Mouse (Mus musculus) right cerebral cortex, postnatal 14 days (tissue): ENCODE data around the gene Slc9a2.
A peak's percentile ranks its signal among the peaks of the same experiment; 100 is the strongest.
"Not testable (repeated sequence)": the region's sequence is repeated elsewhere in the genome, so short reads cannot be mapped to it uniquely, and the experiment has no call there.

Experiments used
- DNase-seq: peaks from one replicate; pipeline ENCODE4 v3.0.0; 2022

The Slc9a2 gene

DNA sequence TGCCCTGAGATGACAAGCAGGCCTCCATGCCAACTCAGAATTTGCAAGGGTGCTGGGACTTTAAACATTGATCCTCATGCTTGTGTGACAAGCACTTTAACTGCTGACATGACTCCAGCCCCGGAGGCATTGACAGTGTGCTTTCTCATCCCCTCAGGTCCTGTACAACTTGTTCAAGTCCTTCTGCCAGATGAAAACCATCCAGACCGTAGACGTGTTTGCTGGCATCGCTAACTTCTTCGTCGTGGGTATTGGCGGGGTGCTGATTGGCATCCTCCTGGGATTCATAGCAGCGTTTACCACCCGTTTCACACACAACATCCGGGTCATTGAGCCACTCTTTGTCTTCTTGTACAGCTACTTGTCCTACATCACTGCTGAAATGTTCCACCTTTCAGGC lies 45.7 kb downstream of the Slc9a2 start:
- no peak for DNase-seq

DNA sequence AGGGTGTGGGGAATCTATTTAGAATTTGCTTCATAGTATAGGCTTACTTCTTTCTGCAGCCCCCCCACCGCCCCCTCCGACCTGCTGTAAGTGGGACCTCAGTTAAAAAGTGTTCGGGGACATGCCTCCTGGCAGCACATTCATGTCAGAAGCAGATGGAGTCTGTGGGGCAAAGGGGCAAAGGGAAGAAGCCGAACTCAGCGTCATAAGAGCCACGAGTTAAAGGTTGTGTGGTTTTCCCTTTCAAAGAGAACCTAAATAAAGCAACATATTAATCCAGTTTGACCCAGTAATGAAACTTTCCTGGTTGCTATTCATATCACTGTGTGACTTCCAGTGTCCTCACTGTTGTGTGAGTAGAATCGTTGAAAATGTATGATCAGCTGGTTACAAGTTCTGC lies 47.0 kb downstream of the Slc9a2 start:
- no peak for DNase-seq

DNA sequence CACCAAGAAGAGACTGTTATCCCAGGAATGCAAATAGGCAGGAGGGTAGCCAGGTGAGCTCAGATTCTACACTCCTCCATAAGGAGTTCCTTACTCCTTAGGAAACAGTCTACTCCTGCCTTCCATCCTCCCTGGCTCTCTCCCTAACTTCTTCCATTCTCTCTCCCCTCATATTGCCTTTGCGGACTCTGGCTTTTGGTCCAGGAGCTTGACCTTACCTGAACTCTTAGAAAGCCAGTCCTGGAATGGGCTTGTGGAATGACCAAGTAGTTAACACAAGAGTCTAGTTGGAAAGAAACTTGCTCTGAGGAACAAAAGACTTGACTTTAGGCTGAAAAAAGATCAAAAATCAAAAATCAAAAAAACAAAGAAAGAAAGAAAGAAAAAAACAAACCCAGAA lies 48.3 kb downstream of the Slc9a2 start:
- no peak for DNase-seq

DNA sequence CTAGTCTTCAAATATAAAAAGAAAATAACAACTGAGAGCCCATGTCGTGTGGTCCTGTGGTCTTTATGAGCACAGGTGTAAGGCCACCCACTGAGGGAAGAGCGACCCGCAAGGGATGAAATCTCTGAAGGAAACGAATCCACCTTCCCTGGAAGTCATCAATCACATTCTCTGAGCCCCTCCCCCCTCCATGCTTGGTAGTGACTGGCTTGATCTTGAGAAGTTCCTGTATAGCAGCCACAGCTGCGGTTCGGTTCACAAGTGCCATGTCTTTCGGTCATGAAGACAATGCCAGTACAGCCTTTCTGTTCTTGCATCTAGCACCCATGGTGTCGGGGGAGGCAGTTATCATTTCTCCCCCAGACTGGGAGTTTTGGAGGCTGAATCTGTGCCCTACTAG lies 57.3 kb downstream of the Slc9a2 start:
- no peak for DNase-seq

DNA sequence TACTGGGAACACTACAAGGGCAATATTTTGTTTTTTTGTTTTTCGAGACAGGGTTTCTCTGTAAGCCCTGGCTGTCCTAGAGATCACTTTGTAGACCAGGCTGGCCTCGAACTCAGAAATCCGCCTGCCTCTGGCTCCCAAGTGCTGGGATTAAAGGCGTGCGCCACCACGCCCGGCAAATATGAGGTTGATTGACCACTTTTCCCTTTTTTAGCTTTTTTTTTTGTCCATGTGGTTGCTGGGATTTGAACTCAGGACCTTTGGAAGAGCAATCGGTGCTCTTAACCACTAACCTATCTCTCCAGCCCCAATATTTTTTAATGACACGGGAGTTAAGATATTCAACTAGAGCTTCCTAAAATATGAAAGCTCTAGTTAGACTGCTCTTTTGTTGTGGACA lies 57.9 kb downstream of the Slc9a2 start:
- DNase-seq: not testable (repeated sequence)

DNA sequence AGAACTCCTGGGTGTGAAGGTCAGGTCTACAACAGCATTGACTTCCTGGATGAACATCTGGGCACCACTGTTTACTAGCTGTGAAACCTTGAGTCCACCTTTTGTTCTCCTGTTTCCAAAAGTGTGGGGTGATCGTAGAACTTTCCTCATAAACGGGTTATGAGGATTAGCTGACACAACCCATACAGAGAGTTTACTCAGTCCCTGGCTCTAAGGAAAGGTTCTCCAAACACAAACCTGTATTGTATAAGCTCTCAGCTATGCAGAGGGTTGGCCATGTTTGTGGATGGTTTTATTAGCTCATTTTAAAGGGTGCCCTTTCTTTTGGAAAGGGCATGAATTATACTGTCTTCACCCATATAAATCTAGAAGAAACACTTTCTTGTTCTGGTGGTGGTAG lies 60.4 kb downstream of the Slc9a2 start:
- DNase-seq: no peak

DNA sequence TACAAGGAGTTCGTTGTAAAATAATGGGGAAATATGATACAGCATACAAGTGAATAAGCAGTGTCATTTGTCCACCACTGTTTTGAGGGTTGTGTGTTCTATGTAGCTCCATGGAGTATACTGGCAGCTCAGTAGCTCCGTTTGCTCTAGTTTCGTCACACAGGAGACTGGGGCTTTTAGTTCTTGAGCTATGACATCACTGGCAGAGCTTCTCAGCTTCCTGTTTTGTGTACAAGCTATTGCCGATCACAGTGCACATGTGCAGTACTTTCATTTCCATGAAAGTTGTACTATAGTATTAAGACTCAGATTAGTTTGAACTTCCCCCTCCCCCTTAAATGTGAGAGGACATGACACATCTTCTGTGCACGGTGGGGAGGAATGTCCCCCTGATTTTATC lies 65.7 kb downstream of the Slc9a2 start:
- no peak for DNase-seq

DNA sequence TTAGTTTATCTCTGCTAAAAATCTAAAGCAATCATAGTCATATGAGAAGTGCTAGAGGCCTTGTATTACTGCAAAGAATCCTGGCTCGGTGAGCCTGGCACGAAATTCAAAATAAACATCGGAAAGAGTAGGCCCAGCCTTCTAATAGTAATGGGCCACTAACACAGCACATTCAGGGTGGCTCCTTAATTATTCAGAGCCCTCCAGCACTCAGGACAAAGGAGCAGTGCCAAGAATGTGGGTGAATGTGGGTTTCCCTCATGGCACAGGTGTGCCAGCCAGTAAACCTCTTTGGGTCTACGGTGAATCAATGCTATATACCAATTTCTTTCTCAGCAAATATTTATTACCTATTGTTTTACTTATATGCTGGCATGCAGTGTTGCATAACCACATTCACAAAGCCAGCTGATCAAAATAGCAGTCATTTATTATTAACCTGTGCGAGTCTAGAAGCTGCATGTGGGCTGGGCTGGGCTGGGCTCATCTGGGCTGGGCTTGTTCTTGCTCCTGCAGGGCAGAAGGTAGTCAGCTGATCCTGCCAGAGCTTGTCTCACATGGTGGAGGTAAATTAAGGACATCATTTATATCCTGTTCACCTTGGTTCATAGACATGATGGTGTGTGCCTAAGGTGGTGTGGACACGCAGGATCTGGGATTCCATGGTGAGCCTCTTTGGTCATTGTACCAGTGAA lies 79.5 kb downstream of the Slc9a2 start:
- no peak for DNase-seq

DNA sequence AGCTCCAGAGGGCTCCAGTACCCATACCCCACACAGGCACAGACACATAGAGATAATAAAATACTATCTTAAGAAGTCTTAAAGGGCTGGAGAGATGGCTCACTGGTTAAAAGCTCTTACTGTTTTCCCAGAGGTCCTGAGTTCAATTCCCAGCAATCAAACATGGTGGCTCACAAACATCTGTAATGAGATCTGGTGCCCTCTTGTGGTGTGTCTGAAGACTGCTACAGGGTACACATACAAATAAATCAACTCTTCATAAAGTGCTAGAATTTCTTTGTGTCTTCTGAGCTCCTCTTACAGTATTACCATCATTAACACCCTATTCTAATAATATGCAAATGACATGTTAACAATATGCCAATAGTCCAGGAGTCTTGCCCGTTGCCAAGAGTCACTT lies 83.7 kb downstream of the Slc9a2 start:
- DNase-seq: no peak

DNA sequence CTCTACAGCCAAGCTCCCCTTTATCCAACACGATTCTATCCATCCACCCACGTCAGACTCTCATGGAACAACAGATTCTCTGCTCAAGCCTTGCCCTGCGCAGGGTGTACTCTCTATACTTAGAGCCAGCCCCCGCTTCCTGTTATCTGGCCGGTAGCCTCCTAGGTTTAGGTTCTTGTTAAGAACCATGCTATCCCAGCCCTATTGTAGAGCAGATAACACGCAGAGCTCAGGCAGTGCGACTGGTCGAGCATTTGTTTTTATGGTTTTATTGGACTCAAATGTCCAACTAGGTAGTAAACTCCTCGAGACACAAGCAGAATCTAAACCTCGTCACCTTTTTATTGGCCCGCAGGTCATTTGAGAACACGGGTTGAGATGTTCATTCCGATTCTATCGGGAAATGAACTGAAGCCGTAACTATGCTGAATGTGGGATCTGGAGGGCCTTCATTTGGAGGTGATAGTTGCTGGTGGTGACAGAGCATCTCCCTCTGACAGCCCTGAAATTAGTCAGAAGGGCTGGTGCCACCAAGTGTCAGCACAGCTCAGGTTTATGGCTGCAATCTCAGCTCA lies 84.4 kb downstream of the Slc9a2 start:
- DNase-seq: no peak

DNA sequence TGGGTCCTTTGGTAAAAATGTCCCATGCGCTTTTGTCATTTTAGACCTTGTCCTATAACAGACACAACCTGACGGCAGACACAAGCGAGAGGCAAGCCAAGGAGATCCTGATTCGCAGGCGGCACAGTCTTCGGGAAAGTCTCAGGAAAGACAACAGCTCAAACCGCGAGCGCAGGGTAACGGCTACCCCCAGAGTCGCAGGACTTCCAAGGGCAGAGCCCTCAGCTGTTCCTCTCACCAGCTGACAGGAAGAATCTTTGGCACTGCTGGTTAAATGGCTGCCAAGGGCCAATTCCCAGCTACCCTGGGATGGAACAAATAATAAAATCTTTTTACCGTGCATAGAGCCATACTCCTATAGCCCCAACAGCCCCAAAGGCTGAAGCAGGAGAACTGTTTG lies 85.1 kb downstream of the Slc9a2 start:
- no peak for DNase-seq

DNA sequence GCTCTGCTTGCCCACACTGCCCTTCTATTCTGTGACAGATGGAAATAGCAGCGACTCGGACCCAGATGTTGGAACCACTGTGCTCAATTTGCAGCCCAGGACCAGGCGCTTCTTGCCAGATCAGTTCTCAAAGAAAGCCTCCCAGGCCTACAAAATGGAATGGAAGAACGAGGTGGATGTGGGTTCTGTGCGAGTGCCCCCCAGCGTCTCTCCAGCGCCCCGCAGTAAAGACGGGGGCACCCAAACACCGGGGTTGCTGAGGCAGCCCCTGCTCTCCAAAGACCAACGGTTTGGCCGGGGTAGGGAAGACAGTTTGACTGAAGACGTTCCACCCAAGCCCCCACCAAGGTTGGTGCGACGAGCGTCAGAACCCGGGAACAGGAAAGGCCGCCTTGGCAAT lies 87.2 kb downstream of the Slc9a2 start:
- no peak for DNase-seq

DNA sequence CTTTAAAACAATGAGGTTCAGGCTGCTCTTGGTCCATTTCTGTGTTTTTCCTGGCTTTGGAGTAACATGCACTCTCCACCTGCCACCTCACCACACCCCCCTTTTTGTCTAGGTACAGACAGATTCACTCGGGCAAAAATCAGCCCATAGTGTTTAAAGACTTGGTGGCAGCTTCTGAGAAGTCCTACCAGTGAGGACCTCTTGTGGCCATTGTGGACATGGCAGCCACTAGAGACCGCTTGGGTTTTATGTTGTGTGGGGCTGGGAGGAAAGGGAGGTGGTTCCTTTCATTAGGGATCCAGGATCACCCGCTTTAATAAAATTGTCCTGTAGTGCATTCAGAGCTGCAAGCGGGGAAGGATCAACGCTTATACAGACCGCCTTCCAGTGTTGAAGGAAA lies 88.2 kb downstream of the Slc9a2 start:
- peak; percentile 44 for DNase-seq

DNA sequence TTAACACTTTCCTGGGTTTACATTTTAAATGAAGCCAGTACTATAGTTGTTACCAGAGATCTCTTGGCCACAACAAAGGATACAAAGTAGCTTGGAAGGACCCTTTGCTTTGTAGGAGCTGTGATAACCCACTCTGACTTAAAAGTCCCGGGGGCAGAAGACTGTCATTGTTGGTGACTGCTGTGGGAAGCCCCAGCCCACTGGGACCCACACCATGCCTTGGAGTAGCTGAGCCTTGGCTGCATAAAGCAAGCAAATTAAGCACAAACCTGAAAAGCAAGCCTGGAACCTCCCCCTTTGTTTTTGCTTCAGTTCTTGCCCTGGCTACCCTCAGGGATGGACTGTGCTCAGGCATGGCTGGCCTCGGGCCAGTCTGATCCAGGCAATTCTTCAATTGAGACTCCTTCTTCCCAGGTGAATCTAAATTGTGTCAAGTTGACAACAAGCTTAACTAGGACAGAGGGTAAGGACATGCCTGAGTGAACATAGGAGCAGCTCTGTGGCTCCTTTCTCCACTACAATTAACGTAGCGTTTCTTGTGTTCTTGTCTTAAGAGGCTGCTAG lies 89.0 kb downstream of the Slc9a2 start:
- no peak for DNase-seq

DNA sequence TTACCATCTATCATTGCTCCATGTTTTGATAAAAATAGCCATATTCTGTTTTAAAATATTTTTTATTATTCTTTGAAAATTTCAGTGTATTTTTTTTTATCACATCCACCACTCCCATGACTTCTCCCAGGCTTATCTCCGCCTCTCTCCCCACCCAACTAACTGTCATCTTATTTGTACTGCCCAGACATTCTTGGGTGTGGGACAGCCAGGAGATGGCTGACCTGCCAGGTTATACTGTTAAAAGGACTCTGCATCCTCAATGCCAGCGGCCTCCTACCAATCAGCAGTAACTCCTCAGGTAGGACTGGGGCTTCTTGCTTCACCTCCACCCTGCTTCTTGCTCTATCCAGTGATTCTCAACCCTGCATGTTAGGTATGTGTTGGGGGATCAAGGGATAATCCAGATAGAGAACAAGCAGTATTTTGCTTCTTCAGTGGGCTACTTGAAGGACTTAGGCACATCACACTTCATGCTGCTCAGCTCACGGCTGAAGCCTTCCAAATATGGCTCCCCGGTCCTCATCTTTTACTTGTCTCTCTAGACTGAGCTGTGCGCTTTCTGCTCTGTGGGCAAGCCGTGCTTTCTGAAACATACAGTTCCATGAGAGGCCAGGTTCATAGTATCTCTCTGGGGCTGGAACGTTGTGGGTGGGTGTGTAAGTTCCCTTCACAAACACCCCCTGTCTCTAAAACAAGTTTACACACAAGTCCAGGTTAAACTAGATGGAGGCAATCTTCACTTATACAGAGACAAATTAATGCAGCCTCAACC lies 91.0 kb downstream of the Slc9a2 start:
- DNase-seq: no peak

DNA sequence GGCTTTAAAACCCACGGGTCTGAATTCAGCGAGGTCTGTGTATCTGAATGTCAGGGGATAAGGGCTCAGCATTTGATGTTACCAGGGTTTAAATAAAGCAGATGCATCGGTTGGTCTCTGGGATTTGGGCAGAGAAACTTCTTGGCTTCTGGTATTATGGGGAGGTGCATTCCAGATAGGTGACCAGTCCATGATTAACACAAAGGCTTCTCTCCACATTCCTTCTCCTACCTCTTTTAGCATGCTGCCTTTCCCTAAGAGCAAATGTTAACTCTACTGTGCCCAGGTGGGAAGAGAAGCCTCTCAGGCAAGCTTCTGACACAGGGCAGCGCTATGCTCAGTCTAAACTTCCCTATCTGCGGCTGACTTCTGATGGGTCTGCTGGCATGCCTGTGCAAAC lies 92.9 kb downstream of the Slc9a2 start:
- no peak for DNase-seq

DNA sequence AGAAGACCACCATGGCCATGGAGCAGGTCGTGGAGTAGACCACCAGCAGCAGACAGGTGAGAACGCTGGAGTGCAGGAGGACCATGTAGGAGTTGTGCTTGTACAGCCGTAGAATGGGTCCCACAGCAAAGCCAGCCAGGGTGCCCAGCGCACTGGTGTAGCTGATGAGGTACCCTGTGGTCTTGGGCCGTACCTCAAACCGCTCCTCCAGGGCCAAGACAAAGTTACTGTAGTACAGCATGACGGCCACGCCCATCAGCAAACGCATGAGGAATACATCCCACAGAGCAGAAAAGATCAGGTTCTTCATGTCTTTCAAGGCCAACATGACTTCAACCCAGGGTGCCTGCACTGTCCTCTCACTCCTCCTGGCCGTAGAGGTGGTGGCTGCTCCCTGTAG lies 93.7 kb downstream of the Slc9a2 start:
- DNase-seq: no peak

DNA sequence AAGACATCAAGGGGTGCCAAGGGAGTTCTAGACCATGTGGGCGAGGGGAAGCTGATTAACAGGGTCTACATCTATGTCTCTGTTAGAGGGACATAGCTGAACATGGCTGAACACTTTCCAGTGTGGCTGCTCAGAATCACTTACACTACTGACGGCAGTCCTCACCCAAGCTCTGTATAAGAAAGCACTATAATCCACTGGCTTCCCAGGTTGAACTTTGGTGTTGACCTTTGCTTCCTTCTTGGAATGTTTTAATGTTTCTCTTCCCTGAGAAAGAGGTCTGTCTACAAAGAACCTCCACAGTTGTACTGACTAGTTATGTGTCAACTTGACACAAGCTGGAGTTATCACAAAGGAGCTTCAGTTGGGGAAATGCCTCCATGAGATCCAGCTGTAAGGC lies 95.7 kb downstream of the Slc9a2 start:
- DNase-seq: no peak

DNA sequence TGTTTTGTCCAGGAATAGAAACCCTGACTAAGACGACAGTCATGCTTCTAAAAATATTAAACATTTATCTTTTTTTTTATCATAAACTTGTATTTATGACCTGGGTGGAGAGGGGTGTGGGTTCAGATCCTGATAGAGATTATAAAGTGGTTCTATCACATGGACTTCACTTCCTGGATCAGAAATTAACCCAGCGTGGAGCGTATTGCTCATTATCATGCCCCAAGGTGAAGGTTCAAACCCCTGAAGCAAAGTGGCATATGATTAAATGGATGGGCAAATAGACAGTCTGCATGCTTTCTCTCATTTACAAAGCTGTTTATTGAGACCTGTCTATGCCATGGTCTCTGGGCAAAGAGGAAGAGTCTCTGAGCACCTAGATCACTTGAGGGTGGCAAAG lies 96.4 kb downstream of the Slc9a2 start:
- no peak for DNase-seq

DNA sequence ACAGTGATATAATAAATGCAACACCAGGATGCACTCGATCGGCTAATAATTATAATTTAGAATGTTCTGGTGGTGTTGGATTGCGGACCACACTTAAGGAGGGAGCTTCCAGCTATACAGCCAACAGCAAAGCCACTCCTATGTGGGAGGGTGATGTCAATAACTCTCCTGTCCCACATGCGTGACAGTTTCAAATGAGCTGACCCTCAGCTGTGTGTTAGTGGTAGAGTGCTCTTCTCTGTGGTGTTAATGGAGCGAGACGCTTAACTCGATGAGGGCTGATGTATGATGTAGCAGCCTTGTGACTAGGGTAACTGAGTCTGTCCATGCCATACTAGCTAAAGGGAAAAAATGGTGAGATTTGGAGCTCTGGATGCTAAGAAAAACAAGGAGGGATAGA lies 103.1 kb downstream of the Slc9a2 start:
- no peak for DNase-seq

DNA sequence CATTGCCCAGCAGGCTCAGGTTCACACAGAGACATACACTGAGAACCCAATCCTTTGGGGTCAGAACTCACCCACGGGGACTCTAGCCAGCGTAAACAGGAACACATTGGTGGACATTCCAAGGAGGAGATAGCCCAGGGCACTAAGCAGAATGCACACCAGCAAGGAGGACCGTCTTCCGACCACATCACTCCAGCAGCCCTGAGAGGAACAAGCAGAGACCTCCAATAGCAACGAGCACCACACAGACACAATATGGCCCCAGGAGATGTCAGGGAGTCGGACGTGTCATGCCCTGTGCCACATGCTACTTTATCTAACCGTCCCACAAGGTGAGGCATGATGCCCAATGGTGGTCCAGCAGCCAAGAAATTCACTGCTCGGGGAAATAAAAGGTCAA lies 103.9 kb downstream of the Slc9a2 start:
- no peak for DNase-seq

DNA sequence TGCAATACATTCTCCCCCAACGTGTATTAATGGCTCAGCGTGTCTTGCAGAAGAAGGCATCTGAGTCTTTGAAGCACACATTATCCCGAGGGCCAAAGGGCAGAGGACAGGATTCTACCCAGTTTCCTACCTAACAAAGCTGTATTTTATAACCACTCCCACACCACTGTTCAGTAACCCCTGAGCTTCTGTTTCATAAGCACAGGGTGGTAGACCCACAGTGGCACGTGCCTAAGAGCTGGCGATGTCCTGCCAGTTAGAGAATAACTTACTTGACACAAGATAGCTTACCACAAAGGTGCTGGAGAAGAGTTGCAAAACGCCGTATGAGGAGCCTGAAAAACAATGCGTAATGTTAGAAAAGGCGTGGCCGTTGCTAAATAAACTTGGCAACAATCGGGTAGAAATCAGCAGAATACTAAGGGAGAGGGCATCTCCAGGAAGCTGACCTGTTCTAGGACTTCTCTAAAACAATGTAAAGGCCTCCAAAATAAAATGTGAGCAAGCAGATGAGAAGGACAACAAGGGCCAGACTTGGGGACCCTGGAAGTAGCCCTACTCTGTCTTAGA lies 105.6 kb downstream of the Slc9a2 start:
- no peak for DNase-seq

DNA sequence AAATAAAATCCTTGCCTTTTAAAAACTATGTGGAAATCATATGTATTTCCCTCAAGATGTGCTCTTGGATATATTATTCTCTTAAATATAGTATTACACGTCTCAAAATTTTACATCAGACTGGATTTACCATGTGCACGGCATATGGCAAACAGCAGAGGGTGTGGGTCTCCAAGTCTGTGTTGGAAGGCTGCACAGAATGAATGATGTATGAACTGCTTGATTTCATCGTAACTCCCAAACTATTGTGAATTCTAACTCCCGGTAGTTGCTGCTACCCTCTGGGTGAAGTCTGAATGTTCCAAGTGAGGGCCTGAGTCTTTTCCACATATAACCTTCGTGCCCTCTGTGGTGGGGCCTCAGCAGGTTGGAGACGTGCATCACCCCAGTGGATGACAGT lies 108.6 kb downstream of the Slc9a2 start:
- no peak for DNase-seq
